Mouse (Mus musculus) limb, embryonic 14.5 days (tissue): ENCODE measurements around the gene Drg1. TPM values are rescaled to one million over a fixed set of nuclear protein-coding genes. Genes with fewer than 3 reads are reported as not detected.
"Not testable (repeated sequence)": the region's sequence is repeated elsewhere in the genome, so short reads cannot be mapped to it uniquely, and the experiment has no call there.

Source experiments
- ATAC-seq: fragments of 200-750 bp; cut with Nextera tagmentation; 2 replicates; pipeline ENCODE4 v1.8.0; 2017; ENCODE audit warnings: low read depth, moderate number of reproducible peaks, moderate TSS enrichment; ENCODE audit not compliant: low FRiP score
- DNase-seq: peaks from one replicate; pipeline ENCODE4 v3.0.0-alpha.2; 2015; ENCODE audit warnings: low spot score
- H3K27ac ChIP-seq: fragments of 300-500 bp; sonication (generic); replicated peaks from 2 replicates; pipeline ENCODE4 v1.5.1; 2014; ENCODE audit warnings: low read depth, mild to moderate bottlenecking, low read length, moderate library complexity, mixed read lengths
- H3K27me3 ChIP-seq: fragments of 300-500 bp; sonication (generic); 2 replicates; pipeline ENCODE4 v1.6.1; 2014; ENCODE audit warnings: low read length, mixed read lengths; ENCODE audit not compliant: control insufficient read depth, insufficient read depth
- H3K36me3 ChIP-seq: fragments of 300-500 bp; sonication (generic); 2 replicates; pipeline ENCODE4 v1.6.1; 2014; ENCODE audit warnings: mild to moderate bottlenecking, low read length, moderate library complexity, mixed read lengths; ENCODE audit not compliant: control insufficient read depth, insufficient read depth
- H3K4me1 ChIP-seq: fragments of 300-500 bp; sonication (generic); 2 replicates; pipeline ENCODE4 v1.6.1; 2014; ENCODE audit warnings: antibody characterized with exemption, low read length, mixed read lengths; ENCODE audit not compliant: control insufficient read depth, insufficient read depth
- H3K4me2 ChIP-seq: fragments of 300-500 bp; sonication (generic); replicated peaks from 2 replicates; pipeline ENCODE4 v1.6.1; 2014; ENCODE audit warnings: low read depth, mild to moderate bottlenecking, low read length, moderate library complexity; ENCODE audit not compliant: severe bottlenecking
- H3K4me3 ChIP-seq: fragments of 300-500 bp; sonication (generic); replicated peaks from 2 replicates; pipeline ENCODE4 v1.5.1; 2014; ENCODE audit warnings: low read length
- H3K9ac ChIP-seq: fragments of 300-500 bp; sonication (generic); 2 replicates; pipeline ENCODE4 v1.6.1; 2014; ENCODE audit warnings: mild to moderate bottlenecking, low read depth, low read length, moderate library complexity; ENCODE audit not compliant: severe bottlenecking
- H3K9me3 ChIP-seq: fragments of 300-500 bp; sonication (generic); 2 replicates; pipeline ENCODE4 v1.6.1; 2016; ENCODE audit warnings: low read length; ENCODE audit not compliant: control insufficient read depth
- WGBS: fragments of 180-500 bp; shearing (Covaris S2); extraction: QIAGEN DNeasy Blood & Tissue Kit; methylation state at CpG from one replicate; pipeline ENCODE4 v1.1.7; 2014; 5-methylcytosine and 5-hydroxymethylcytosine counted together
- polyA plus RNA-seq, 2 experiments: library from polyadenylated mRNA; depleted of rRNA in 1 of 2; stranded (reverse) in 1 of 2; unstranded in 1 of 2; fragments of >200 nt; fragmentation: Nextera tagmentation in 1 of 2; extraction: Ambion mirVana in 1 of 2; gene quantifications; 2 replicates each; pipeline versions ENCODE4 v1.2.1 to v1.2.3; 2012 to 2014

Gene Drg1
- polyA plus RNA-seq, 2 experiments, result 73.8 to 186 TPM

DNA sequence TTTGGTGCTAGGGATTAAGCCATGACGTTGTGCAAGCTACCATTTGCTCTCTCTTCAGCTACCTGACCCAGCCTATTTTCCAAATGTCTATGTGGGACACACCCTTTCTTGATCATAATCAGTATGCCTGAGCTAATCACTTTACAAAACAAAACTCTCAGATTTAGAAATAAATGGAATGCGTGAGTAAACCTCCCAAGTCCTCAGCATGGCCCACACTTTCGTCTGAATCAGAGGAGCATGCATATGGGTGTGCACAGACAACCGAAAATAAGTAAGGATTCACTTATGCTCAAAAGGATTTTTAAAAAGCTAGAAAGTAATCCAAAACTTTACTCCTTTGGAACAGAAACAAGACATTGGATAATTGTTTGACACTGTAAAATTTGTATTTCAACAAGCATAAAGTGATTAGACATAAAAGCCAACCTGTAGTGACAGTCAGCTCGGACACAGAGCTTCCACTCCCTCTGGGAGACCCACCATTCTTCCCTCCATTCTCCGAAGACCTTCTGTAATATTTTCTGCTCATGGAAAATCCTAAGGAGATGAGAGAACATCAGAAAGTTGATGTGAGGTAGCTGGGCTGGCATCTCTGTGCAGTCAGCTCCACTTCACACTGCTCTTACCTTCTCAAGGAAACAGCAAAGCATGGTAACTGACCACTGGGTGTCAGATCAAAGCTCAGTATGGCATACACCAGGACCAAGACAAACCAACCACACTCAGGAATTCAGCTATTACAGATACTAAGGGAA, 87.1 kb downstream of the Drg1 start:
- not testable (repeated sequence) for H3K4me3 ChIP-seq, DNase-seq, H3K9me3 ChIP-seq, H3K9ac ChIP-seq, H3K27ac ChIP-seq, H3K4me2 ChIP-seq, H3K36me3 ChIP-seq, H3K4me1 ChIP-seq, ATAC-seq, H3K27me3 ChIP-seq
- 82% methylated on average over 6 of the region's 6 CpGs for WGBS

DNA sequence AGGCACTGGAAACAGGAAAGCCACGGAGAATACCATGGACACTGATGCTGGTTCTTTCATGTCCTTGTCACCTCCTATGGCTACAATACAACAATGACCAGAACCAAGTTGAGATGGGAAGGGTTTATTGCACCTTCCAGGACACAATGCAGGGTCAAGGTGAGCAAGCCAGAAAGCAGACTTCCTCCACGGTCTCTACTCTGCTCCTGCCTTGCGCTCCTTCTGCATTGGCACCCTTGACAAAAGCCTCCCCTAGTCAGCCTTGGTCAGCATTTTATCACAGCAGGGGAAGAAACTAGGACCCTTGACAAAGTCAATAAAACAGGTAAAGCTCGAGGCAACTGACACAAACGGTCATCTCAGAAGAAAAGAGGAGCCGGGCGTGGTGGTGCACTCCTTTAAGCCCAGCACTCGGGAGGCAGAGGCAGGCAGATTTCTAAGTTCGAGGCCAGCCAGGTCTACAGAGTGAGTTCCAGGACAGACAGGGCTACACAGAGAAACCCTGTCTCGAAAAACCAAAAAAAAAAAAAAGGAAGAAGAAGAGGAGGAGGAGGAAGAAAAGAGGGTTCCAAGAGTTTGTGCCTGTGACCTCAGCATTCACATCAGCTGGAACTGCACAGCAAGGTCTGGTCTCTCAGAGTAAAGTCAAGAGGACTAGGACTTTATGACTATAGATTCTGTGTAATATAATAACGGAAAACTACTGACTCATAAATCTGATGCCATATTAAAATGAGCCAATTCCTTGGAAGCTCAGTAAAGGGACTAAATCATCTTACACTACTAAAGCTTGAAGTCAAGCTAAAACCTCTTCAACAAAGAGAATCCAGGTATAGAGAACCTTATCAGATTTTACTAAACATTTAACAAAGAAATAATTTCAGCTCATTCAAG, 92.5 kb downstream of the Drg1 start:
- not testable (repeated sequence) for DNase-seq, H3K9ac ChIP-seq, H3K4me3 ChIP-seq, H3K4me2 ChIP-seq, H3K36me3 ChIP-seq, H3K4me1 ChIP-seq, H3K27me3 ChIP-seq, H3K27ac ChIP-seq, H3K9me3 ChIP-seq
- WGBS, result 81% methylated on average over 11 of the region's 11 CpGs
- ATAC-seq, result peak; percentile 31; the same call in 1 of the 2 replicates

DNA sequence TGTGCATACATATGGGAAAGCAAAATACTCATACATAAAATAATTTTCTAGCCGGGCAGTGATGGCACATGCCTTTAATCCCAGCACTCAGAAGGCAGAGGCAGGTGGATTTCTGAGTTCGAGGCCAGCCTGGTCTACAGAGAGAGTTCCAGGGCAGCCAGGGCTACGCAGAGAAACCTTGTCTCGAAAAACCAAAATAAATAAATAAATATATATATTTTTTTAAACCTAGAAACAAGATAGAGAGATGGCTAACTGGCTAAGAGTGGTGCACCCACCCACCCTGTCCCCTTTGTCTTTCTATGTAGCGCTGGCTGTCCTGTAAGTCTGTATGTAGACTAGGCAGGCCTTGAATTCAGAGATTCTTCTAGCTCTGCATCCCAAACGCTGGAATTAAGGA, 93.7 kb downstream of the Drg1 start:
- not testable (repeated sequence) for H3K4me3 ChIP-seq, H3K27ac ChIP-seq, ATAC-seq, H3K9me3 ChIP-seq, H3K36me3 ChIP-seq, DNase-seq, H3K4me1 ChIP-seq, H3K27me3 ChIP-seq, H3K9ac ChIP-seq, H3K4me2 ChIP-seq
- 44% methylated on average over 3 of the region's 6 CpGs for WGBS

DNA sequence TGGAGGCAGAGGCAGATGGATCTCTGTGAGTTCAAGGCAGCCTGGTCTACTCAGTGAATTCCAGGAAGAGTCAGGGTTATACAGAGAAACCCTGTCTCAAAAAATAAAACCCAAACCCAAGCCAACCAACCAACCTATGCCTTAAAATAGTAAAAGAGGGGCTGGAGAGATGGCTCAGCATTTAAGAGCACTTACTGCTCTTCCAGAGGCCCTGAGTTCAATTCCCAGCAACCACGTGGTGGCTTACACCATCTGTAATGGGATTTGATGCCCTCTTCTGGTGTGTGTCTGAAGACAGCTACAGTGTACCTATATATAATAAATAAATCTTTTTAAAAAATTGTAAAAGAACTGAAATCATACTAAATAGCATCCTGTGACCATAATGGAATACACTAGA, 94.3 kb downstream of the Drg1 start:
- not testable (repeated sequence) for H3K4me1 ChIP-seq, H3K27me3 ChIP-seq, H3K9ac ChIP-seq, DNase-seq, H3K9me3 ChIP-seq, ATAC-seq, H3K36me3 ChIP-seq, H3K4me3 ChIP-seq, H3K27ac ChIP-seq, H3K4me2 ChIP-seq
- 69% methylated on average over 1 of the region's 1 CpGs for WGBS

DNA sequence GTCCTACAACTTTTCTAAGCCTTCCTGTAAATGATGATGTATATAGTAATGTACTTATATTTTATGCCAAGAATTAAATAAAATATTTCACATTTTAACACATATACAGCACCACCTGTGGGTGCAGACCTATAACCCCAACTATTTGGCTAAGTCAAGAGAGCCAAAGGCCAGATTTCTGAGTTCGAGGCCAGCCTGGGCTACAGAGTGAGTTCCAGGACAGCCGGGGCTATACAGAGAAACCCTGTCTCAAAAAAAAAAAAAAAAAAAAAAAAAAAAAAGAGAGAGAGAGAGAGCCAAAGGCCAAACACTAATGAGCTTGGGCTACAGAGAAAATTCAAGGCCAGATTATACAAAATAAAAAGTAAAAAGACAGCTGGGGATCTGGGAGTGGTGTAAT, 97.2 kb downstream of the Drg1 start:
- H3K27me3 ChIP-seq, H3K4me2 ChIP-seq, H3K4me3 ChIP-seq, DNase-seq, H3K9ac ChIP-seq, H3K36me3 ChIP-seq, H3K4me1 ChIP-seq, H3K27ac ChIP-seq, H3K9me3 ChIP-seq: not testable (repeated sequence)
- ATAC-seq, result peak; percentile 20
- WGBS, result 68% methylated on average over 2 of the region's 2 CpGs

DNA sequence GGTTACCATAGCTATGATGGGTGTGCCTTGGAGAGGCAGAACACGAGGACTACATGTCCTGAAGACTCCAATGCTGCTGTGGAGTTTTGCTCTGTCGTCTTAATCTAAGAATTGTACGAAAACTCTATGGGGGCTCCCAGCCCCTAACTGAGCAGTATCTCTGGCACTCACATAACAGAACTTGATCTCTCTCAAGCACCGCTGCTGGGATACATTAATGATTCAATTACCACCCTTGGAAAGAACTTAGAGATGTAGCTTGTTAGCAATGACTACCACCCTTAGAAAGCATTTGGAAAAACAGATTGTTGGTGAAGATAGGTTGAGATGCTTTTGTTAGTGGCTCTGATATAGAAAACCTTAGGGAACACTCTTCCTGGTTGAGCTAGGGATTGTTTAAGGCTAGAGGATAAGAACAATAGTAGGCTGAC, 98.6 kb downstream of the Drg1 start:
- not testable (repeated sequence) for H3K4me2 ChIP-seq, H3K27me3 ChIP-seq, H3K4me3 ChIP-seq, ATAC-seq, H3K9me3 ChIP-seq, H3K9ac ChIP-seq, H3K27ac ChIP-seq, H3K4me1 ChIP-seq, H3K36me3 ChIP-seq
- DNase-seq, result peak; percentile 2
- 73% methylated on average over 4 of the region's 4 CpGs for WGBS

DNA sequence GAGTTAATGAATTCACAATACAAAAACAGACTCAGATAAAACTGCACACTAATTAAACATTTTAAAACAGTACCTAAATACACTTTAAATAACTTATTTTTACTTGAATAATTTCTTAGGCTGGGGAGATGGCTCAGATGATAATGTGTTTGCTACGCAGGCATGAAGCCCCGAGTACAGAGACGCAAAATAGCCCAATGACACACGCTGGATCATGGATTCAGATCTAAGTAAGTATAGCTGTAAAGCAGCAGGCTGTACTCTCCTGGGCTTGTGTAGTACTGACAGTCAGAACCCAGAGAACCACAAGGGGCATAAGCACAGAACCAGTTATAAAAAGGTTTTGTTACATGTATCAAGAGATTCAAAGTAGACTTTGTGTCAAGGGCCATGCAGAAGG, 99.1 kb downstream of the Drg1 start:
- not testable (repeated sequence) for H3K27ac ChIP-seq, H3K9ac ChIP-seq, H3K4me2 ChIP-seq, H3K4me1 ChIP-seq, H3K36me3 ChIP-seq, H3K4me3 ChIP-seq, H3K9me3 ChIP-seq, ATAC-seq, H3K27me3 ChIP-seq, DNase-seq
- 89% methylated on average over 4 of the region's 4 CpGs for WGBS

DNA sequence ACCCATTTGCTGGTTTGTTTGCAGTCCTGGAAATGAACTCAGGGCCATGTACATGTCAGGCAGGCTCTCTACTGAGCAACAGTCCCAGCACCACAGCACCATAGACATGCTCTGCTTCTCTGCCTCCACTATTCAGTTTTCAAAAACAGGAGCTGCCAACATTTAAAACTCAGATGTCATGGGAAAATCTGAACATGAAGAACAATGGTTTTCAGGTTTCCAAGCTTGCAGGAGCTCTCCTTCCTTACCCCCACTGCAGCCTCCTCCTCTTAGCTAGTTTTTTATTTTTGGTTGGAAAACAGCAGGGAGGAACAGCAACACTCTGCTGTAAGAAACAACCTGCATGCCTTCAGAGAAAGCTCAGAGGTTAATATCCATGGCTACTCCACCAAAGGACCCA, 99.9 kb downstream of the Drg1 start:
- not testable (repeated sequence) for H3K27me3 ChIP-seq, H3K4me2 ChIP-seq, H3K4me1 ChIP-seq, ATAC-seq, H3K27ac ChIP-seq, H3K36me3 ChIP-seq, H3K4me3 ChIP-seq, H3K9me3 ChIP-seq, H3K9ac ChIP-seq
- DNase-seq, result peak; percentile 3
